Mouse (Mus musculus): ENCODE results near the gene Gpr12. TPM values are rescaled to one million over a fixed set of nuclear protein-coding genes. Genes with fewer than 3 reads are reported as not detected.
"Not testable (repeated sequence)": the region's sequence is repeated elsewhere in the genome, so short reads cannot be mapped to it uniquely, and the experiment has no call there.

Gene Gpr12
- total RNA-seq, 1 experiment from 2014 or later: not detected

GRCm38 (mm10) chr5:146586357-146587070, 1.5 kb upstream of the Gpr12 start:
- no peak for DNase-seq

- no peak for DNase-seq
Observed at GRCm38 (mm10) chr5:146585307-146585651, 240 bp upstream of the Gpr12 start.

GRCm38 (mm10) chr5:146584156-146584477, 922 bp downstream of the Gpr12 start:
- DNase-seq: no peak

- DNase-seq: no peak
Observed at GRCm38 (mm10) chr5:146576668-146577067, 8.4 kb downstream of the Gpr12 start.

- not testable (repeated sequence) for DNase-seq
Observed at GRCm38 (mm10) chr5:146572735-146573042, 12.3 kb downstream of the Gpr12 start.

- DNase-seq: not testable (repeated sequence)
Observed at GRCm38 (mm10) chr5:146571830-146572734, 13.0 kb downstream of the Gpr12 start.

- not testable (repeated sequence) for DNase-seq
Observed at GRCm38 (mm10) chr5:146570179-146570578, 14.9 kb downstream of the Gpr12 start.

- DNase-seq: no peak
Observed at GRCm38 (mm10) chr5:146567054-146567453, 18.0 kb downstream of the Gpr12 start.

- DNase-seq: no peak
Observed at GRCm38 (mm10) chr5:146564259-146564658, 20.8 kb downstream of the Gpr12 start.

- not testable (repeated sequence) for DNase-seq
Observed at GRCm38 (mm10) chr5:146555836-146556235, 29.2 kb downstream of the Gpr12 start, which contains the start of gene Gm3415. Gene Gm3415, plus strand, starts transcription at chr5:146556136.

- DNase-seq: not testable (repeated sequence)
Observed at GRCm38 (mm10) chr5:146537347-146537746, 47.7 kb downstream of the Gpr12 start, which contains the start of gene Gm3409. Gene Gm3409, plus strand, starts transcription at chr5:146537647.

Other genes starting within 250 kb of the Gpr12 start
- 36.6 and 36.9 TPM in 2 replicates for gene Wasf3, start 200.3 kb downstream of the Gpr12 start, total RNA-seq (2021)
- gene Gm6408, start 103.3 kb downstream of the Gpr12 start, total RNA-seq (2021): not detected in 2 replicates
- not detected in 2 replicates for gene Gm6370, start 93.9 kb downstream of the Gpr12 start, total RNA-seq (2021)
- gene 4930449I24Rik, start 82.8 kb downstream of the Gpr12 start, total RNA-seq (2021): not detected in 2 replicates
- gene Gm3402, start 71.1 kb downstream of the Gpr12 start, total RNA-seq (2021): not detected in 2 replicates
- gene Gm3404, start 59.4 kb downstream of the Gpr12 start, total RNA-seq (2021): not detected in 2 replicates
- not detected in 2 replicates for gene Gm3409, start 47.6 kb downstream of the Gpr12 start, total RNA-seq (2021)
- gene Gm3415, start 29.1 kb downstream of the Gpr12 start, total RNA-seq (2021): not detected in 2 replicates
- gene Usp12, start 209.8 kb upstream of the Gpr12 start, total RNA-seq (2021): 29.6 and 33.4 TPM in 2 replicates
- 282 and 375 TPM in 2 replicates for gene Rpl21, start 247.7 kb upstream of the Gpr12 start, total RNA-seq (2021)

Measured in adrenal gland, postnatal 25 days (tissue).